Mouse (Mus musculus) midbrain, embryonic 13.5 days (tissue): ENCODE data around the gene Clps. TPM values are rescaled to one million over a fixed set of nuclear protein-coding genes. Genes with fewer than 3 reads are reported as not detected.

Experiments
- ATAC-seq: fragments of 200-750 bp; cut with Nextera tagmentation; 2 replicates; pipeline ENCODE4 v1.8.0; 2017; ENCODE audit warnings: mild to moderate bottlenecking, moderate TSS enrichment, moderate library complexity
- H3K27ac ChIP-seq: fragments of 300-500 bp; sonication (generic); 2 replicates; pipeline ENCODE4 v1.5.1; 2015; ENCODE audit warnings: inconsistent platforms, mild to moderate bottlenecking, moderate library complexity
- H3K27me3 ChIP-seq: fragments of 300-500 bp; sonication (generic); 2 replicates; pipeline ENCODE4 v1.6.1; 2015; ENCODE audit warnings: mild to moderate bottlenecking, inconsistent platforms
- H3K36me3 ChIP-seq: fragments of 300-500 bp; sonication (generic); 2 replicates; pipeline ENCODE4 v1.6.1; 2015; ENCODE audit warnings: mild to moderate bottlenecking, inconsistent platforms
- H3K4me1 ChIP-seq: fragments of 300-500 bp; sonication (generic); replicated peaks from 2 replicates; pipeline ENCODE4 v1.6.1; 2015; ENCODE audit warnings: inconsistent platforms
- H3K4me2 ChIP-seq: fragments of 300-500 bp; sonication (generic); replicated peaks from 2 replicates; pipeline ENCODE4 v1.6.1; 2015; ENCODE audit warnings: moderate library complexity, mild to moderate bottlenecking, inconsistent platforms
- H3K4me3 ChIP-seq: fragments of 300-500 bp; sonication (generic); replicated peaks from 2 replicates; pipeline ENCODE4 v1.5.1; 2015; ENCODE audit warnings: mild to moderate bottlenecking, inconsistent platforms
- H3K9ac ChIP-seq: fragments of 300-500 bp; sonication (generic); replicated peaks from 2 replicates; pipeline ENCODE4 v1.6.1; 2015; ENCODE audit warnings: mild to moderate bottlenecking, inconsistent platforms
- H3K9me3 ChIP-seq: fragments of 300-500 bp; sonication (generic); 2 replicates; pipeline ENCODE4 v1.6.1; 2016; ENCODE audit warnings: mild to moderate bottlenecking, inconsistent platforms
- WGBS: fragments of 180-500 bp; shearing (Covaris S2); methylation state at CpG from one replicate; pipeline ENCODE4 v1.1.7; 2015; 5-methylcytosine and 5-hydroxymethylcytosine counted together
- polyA plus RNA-seq: library from polyadenylated mRNA; unstranded; fragments of >200 nt; fragmentation: Nextera tagmentation; extraction: Ambion mirVana; gene quantifications from 2 replicates; pipeline ENCODE4 v1.2.1, GENCODE M21; 2015

Gene Clps
- polyA plus RNA-seq, 1 experiment from 2014 or later, result 0.66 TPM

- whole genome bisulfite sequencing, result 85% methylated on average over 23 of the region's 23 CpGs
- H3K4me3 ChIP-seq, result no peak overlapping the region
Measured at GRCm38 (mm10) chr17:28524009-28524695, 36.4 kb downstream of the Clps start.

DNA sequence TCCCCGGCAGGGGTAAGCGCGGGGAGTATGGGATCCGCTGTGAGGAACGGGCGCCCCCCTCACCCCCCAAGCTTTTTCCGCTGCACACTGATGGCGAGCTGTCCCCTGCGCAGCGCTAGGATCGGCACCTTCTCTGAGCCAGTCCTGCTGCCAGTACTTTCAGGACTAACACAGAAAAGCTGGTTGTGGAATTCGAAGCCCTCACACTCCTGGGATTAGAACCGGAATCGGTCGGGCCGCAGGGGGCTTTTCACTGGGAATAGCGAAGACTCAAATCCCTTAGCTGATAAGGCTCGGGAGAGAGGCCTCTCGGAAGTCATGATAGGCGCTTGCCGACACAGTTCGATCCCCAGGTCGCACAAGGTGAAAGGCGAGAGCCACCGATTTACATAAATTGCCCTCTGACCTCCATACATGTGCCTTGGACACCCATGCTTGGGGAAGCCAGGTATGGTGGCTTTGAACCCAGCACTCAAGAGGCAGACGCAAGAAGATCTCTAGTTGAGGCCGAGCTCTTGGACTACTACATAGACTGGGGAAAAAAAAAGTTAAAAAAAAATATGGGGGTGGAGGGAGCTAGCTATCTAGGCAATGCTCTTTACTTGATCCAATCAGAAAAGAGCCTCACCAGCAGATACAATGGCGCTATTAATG, 37.1 kb downstream of the Clps start:
- Histone ChIP-seq H3K4me2 (peak overlapping the region; percentile 93), H3K9ac (peak overlapping the region; percentile 85), H3K4me1 (peaks cover 25% of the 10 kb centered on the region), H3K27ac (peak overlapping the region; percentile 91), H3K4me3 (peak overlapping the region; percentile 73), H3K36me3 (no peaks in the 10 kb centered on the region), H3K27me3 (peaks cover 52% of the 10 kb centered on the region), H3K9me3 (no peaks in the 10 kb centered on the region)
- 6% methylated on average over 28 of the region's 28 CpGs for WGBS
- no peak for ATAC-seq

More at GRCm38 (mm10) chr17:28524009-28524695, 36.4 kb downstream of the Clps start:
- ATAC-seq, result no peak
- H3K9ac ChIP-seq, result no peak overlapping the region
- no peaks in the 10 kb centered on the region for H3K9me3 ChIP-seq
- peaks cover 47% of the 10 kb centered on the region for H3K27me3 ChIP-seq
- no peak overlapping the region for H3K27ac ChIP-seq
- H3K4me2 ChIP-seq, result peak overlapping the region; percentile 93; the same call in 1 of the 2 replicates
- H3K36me3 ChIP-seq, result no peaks in the 10 kb centered on the region
- H3K4me1 ChIP-seq, result peaks cover 20% of the 10 kb centered on the region; the same call in 1 of the 2 replicates

DNA sequence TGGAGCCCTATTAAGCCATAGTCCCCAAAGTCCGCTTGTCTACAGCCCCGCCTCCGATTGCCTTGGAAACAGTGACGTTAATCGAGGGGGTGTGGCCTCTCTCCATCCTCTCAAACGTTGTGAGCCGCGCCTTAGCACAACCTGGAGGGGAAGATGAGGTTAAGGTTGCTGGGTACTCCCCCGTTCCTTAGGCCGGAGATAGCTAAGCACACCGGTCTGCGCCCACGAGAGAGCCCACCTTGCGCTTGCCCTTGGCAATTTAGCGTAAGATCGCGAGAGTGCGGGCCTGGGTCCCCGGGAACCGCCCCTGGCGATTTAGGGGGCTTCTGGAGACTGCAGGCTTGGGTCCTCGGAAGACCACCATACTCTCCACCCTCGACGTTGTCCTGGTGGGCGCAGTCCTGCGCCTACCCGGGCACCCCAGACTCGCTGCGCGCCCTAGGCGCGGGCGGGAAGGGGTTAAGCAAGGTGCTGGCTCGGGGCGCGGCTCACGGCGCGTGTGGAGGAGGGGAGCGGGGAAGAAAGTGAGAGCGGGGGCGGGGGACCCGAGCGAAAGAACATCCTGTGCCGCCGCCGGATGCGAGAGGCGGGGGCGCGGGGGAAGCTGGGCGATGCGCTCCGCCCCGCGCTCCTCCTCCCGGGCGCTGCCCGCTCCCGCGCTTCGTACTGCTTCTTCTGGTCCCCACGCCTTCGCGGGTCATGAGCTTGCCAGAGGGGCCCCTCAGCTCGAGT, 37.8 kb downstream of the Clps start:
- H3K4me3 ChIP-seq, result peak overlapping the region; percentile 73
- WGBS, result under 1% methylated on average over 49 of the region's 66 CpGs
- H3K27ac ChIP-seq, result peak overlapping the region; percentile 91
- H3K36me3 ChIP-seq, result no peaks in the 10 kb centered on the region
- peak overlapping the region; percentile 85 for H3K9ac ChIP-seq
- peaks cover 50% of the 10 kb centered on the region for H3K27me3 ChIP-seq
- peaks cover 30% of the 10 kb centered on the region for H3K4me1 ChIP-seq
- peak overlapping the region; percentile 93 for H3K4me2 ChIP-seq
- no peaks in the 10 kb centered on the region for H3K9me3 ChIP-seq
- ATAC-seq, result peak; percentile 80

GRCm38 (mm10) chr17:28521920-28522319, 38.6 kb downstream of the Clps start:
- Histone ChIP-seq H3K27ac (no peak overlapping the region), H3K27me3 (peaks cover 47% of the 10 kb centered on the region), H3K9me3 (no peaks in the 10 kb centered on the region), H3K9ac (no peak overlapping the region), H3K4me2 (peak overlapping the region; percentile 93), H3K4me3 (peak overlapping the region; percentile 73), H3K36me3 (no peaks in the 10 kb centered on the region), H3K4me1 (peaks cover 30% of the 10 kb centered on the region)
- no peak for ATAC-seq
- WGBS, result 43% methylated on average over 6 of the region's 6 CpGs

DNA sequence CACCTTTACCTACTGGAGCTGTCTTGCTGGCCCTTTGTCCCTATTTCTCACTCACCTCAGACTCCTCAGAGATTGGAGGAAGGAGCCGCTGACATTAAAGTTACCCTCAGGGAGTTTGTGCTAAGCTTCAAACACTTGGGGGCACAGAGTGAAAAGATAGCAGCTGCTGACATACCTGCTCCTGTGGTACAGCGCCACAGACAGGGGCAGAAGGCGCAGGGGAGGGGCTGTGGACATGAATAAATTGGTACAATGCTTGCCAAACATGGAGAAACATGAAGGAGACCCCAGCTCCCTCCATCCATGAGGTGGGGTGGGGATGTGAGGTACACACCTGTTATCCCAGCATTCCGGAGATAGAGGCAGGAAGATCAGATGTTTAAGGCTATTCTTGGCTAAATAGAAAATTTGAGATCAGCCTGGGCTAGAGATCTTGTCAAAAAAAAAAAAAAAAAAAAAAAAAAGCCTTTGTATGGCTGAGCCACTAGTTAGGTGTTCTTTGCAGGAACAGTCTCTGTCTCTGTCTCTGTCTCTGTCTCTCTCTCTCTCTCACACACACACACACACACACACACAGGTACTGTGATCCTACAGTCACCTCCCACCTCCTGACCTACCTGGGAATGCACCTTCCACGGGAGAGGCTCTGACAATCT, 39.4 kb downstream of the Clps start:
- no peak for ATAC-seq
- peaks cover 54% of the 10 kb centered on the region for H3K27me3 ChIP-seq

DNA sequence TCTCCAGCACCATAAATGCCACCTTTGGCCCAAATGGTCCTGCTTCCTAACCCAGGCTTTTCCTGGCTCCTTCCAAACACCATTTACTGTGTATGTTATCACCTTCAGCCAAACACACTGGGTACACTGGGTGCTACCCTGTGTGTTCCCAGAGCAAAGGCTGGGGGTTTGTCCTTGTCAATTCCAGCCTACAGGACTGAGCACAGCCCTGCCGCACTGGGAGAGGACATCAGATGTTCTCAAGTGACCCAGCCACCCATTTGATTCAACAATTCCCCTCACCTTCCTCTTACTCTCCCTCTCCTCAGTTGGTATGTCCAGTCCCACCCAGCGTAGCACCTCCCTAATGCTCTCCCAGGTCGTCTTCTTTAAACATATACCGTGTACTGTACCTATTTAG, 40.0 kb downstream of the Clps start:
- Histone ChIP-seq H3K4me1 (peaks cover 30% of the 10 kb centered on the region), H3K27ac (no peak overlapping the region), H3K9ac (no peak overlapping the region), H3K4me3 (no peak overlapping the region), H3K4me2 (no peak overlapping the region), H3K9me3 (no peaks in the 10 kb centered on the region), H3K36me3 (no peaks in the 10 kb centered on the region), H3K27me3 (peaks cover 58% of the 10 kb centered on the region)
- ATAC-seq, result no peak
- 87% methylated on average over 4 of the region's 4 CpGs for WGBS

More for the DNA sequence above, 39.4 kb downstream of the Clps start:
- no peaks in the 10 kb centered on the region for H3K36me3 ChIP-seq
- 65% methylated on average over 5 of the region's 5 CpGs for WGBS
- peaks cover 30% of the 10 kb centered on the region for H3K4me1 ChIP-seq
- no peaks in the 10 kb centered on the region for H3K9me3 ChIP-seq
- no peak overlapping the region for H3K4me3 ChIP-seq
- no peak overlapping the region for H3K9ac ChIP-seq
- no peak overlapping the region for H3K4me2 ChIP-seq
- H3K27ac ChIP-seq, result no peak overlapping the region

DNA sequence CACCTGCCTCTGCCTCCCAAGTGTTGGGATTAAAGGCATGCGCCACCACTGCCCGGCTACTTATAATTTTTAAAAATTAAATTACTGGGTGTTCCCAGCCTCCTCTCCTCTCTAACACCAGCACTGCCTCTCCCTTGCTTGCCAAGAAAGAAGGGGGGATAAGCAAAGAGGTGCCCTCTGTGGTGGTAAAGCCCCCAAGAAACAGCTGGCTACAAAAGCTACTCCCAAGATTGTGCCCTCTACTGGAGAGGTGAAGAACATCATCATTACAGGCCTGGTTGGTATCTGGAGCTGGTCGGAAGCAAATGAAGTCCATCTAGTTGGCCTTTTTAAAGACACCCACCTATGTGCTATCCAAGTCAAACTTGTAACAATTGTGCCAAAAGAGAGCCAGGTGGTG, 40.7 kb downstream of the Clps start:
- WGBS, result 97% methylated on average over 3 of the region's 3 CpGs
- H3K27ac ChIP-seq, result no peak overlapping the region
- H3K36me3 ChIP-seq, result no peaks in the 10 kb centered on the region
- H3K27me3 ChIP-seq, result peaks cover 56% of the 10 kb centered on the region
- no peaks in the 10 kb centered on the region for H3K9me3 ChIP-seq
- no peak for ATAC-seq
- no peak overlapping the region for H3K4me3 ChIP-seq
- H3K9ac ChIP-seq, result no peak overlapping the region
- no peak overlapping the region for H3K4me2 ChIP-seq
- peaks cover 30% of the 10 kb centered on the region for H3K4me1 ChIP-seq

- peak overlapping the region; percentile 76 for H3K9ac ChIP-seq
- peak overlapping the region; percentile 47 for H3K4me3 ChIP-seq
- 26% methylated on average over 8 of the region's 8 CpGs for WGBS
- peaks cover 50% of the 10 kb centered on the region for H3K27me3 ChIP-seq
- H3K9me3 ChIP-seq, result no peaks in the 10 kb centered on the region
- no peak for ATAC-seq
- peaks cover 29% of the 10 kb centered on the region for H3K4me1 ChIP-seq
- peak overlapping the region; percentile 84 for H3K4me2 ChIP-seq
- H3K36me3 ChIP-seq, result no peaks in the 10 kb centered on the region
- H3K27ac ChIP-seq, result peak overlapping the region; percentile 73; the same call in 1 of the 2 replicates
Measured at GRCm38 (mm10) chr17:28518615-28519071, 41.9 kb downstream of the Clps start.

DNA sequence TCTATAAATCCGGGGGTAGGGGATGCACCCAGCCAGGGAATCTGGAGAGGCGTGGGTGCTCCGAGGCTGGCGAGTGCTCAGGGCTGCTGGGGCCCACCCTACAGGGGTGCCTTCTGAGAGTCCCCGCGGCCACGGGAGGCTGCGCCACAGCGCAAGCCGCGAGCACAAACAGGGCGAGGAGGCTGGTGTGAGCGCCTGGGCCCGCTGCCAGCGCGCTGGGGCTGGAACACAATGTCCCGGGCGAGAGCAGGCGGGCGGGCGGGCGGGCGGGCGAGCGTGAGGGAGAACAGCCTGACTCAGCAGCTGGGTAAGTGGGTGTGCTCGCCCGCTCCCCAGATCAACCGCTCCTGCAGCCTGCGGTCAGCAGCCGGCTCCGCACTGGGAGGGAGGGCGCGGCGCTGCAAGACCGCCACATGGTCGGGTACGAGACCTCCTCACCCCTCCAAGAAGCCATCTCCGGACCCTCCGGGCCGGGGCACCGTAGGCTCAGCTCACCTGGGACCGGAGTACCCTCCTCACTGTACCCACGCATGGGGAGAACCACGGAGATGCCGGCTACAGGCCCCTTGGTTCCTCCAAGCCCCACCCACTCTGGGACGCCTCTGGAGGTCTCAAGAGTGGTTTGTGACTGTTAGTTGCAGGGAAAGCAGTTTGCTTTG, 42.5 kb downstream of the Clps start:
- Histone ChIP-seq H3K27me3 (peaks cover 48% of the 10 kb centered on the region), H3K27ac (peak overlapping the region; percentile 73), H3K4me1 (peaks cover 23% of the 10 kb centered on the region), H3K9me3 (no peaks in the 10 kb centered on the region), H3K9ac (peak overlapping the region; percentile 76), H3K4me2 (peak overlapping the region; percentile 84), H3K36me3 (no peaks in the 10 kb centered on the region), H3K4me3 (peak overlapping the region; percentile 47)
- under 1% methylated on average over 41 of the region's 46 CpGs for WGBS
- peak; percentile 72 for ATAC-seq

- Histone ChIP-seq H3K27ac (peak within 1 kb of the TSS; percentile 73), H3K4me2 (peak within 1 kb of the TSS; percentile 84), H3K4me3 (peak within 1 kb of the TSS; percentile 47), H3K27me3 (peaks cover 48% of the 10 kb centered on the region), H3K36me3 (no peaks in the 10 kb centered on the region), H3K4me1 (peaks cover 23% of the 10 kb centered on the region), H3K9ac (peak within 1 kb of the TSS; percentile 76), H3K9me3 (no peaks in the 10 kb centered on the region)
- ATAC-seq, result peak; percentile 57
- 3% methylated on average over 16 of the region's 16 CpGs for WGBS
Measured at GRCm38 (mm10) chr17:28517441-28517955, 43.1 kb downstream of the Clps start, which contains the start of gene Fkbp5. Gene Fkbp5, minus strand, starts transcription at chr17:28517527.

DNA sequence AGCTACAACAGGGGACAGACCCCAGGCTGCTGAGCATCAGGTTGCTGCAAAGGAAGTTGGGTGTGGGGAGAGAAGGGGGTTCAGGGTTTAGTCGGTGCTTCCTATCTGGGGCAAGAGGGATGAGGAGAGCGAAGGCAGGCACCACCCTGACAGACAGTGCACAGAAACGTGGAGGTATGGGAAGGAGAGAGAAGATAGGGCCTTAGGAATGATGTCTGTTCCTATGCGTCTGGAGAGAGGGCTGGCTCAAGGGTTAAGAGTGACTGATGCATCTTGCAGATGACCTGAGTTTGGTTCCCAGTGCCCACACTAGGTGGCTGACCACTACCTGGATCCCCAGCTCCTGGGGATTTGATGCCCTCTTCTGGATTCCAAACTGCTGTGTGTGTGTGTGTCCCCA, 43.7 kb downstream of the Clps start:
- no peak for ATAC-seq
- Histone ChIP-seq H3K27ac (no peak overlapping the region), H3K4me1 (peaks cover 19% of the 10 kb centered on the region), H3K4me3 (no peak overlapping the region), H3K9ac (no peak overlapping the region), H3K36me3 (no peaks in the 10 kb centered on the region), H3K9me3 (no peaks in the 10 kb centered on the region), H3K4me2 (peak overlapping the region; percentile 84; the same call in 1 of the 2 replicates), H3K27me3 (peaks cover 47% of the 10 kb centered on the region)
- WGBS, result 78% methylated on average over 4 of the region's 4 CpGs
